Mouse (Mus musculus): ENCODE results near the gene Exoc4. TPM values are rescaled to one million over a fixed set of nuclear protein-coding genes. Genes with fewer than 3 reads are reported as not detected.

The Exoc4 gene
- polyA plus RNA-seq, 1 experiment from 2014 or later = 40.2 TPM

- no peaks in the 10 kb centered on the region for H3K9me3 ChIP-seq (ENCODE audit: control insufficient read depth, low read depth, low read length)
- no peaks in the 10 kb centered on the region for H3K36me3 ChIP-seq (ENCODE audit: control insufficient read depth, insufficient read depth, low read length)
- no peak for ATAC-seq (ENCODE audit: insufficient number of reproducible peaks, insufficient read depth, low FRiP score, low read depth)
- H3K4me3 ChIP-seq (ENCODE audit: low read depth, low read length) = no peak overlapping the region
- H3K9ac ChIP-seq (replicated peaks; ENCODE audit: low read depth, low read length) = no peak overlapping the region
- no peaks in the 10 kb centered on the region for H3K4me1 ChIP-seq (ENCODE audit: control insufficient read depth, insufficient read depth, low read length)
- no peak overlapping the region for H3K27ac ChIP-seq (ENCODE audit: low read length)
- 69% methylated on average over 5 of the region's 5 CpGs for WGBS
- no peak overlapping the region for H3K4me2 ChIP-seq (replicated peaks; ENCODE audit: low read depth, low read length)
- no peaks in the 10 kb centered on the region for H3K27me3 ChIP-seq (ENCODE audit: control insufficient read depth, insufficient read depth, low read length)
Measured at GRCm38 (mm10) chr6:33709340-33709739, 460.5 kb downstream of the Exoc4 start.

GRCm38 (mm10) chr6:33711742-33712141 lies 462.9 kb downstream of the Exoc4 start:
- Histone ChIP-seq H3K9ac (replicated peaks; ENCODE audit: low read depth, low read length) (no peak overlapping the region), H3K36me3 (ENCODE audit: control insufficient read depth, insufficient read depth, low read length) (no peaks in the 10 kb centered on the region), H3K27ac (ENCODE audit: low read length) (no peak overlapping the region), H3K4me1 (ENCODE audit: control insufficient read depth, insufficient read depth, low read length) (no peaks in the 10 kb centered on the region), H3K4me2 (replicated peaks; ENCODE audit: low read depth, low read length) (no peak overlapping the region), H3K9me3 (ENCODE audit: control insufficient read depth, low read depth, low read length) (no peaks in the 10 kb centered on the region), H3K4me3 (ENCODE audit: low read depth, low read length) (no peak overlapping the region), H3K27me3 (ENCODE audit: control insufficient read depth, insufficient read depth, low read length) (no peaks in the 10 kb centered on the region)
- ATAC-seq (ENCODE audit: insufficient number of reproducible peaks, insufficient read depth, low FRiP score, low read depth) = no peak
- WGBS = 79% methylated on average over 3 of the region's 3 CpGs

- no peak for ATAC-seq (ENCODE audit: insufficient number of reproducible peaks, insufficient read depth, low FRiP score, low read depth)
- Histone ChIP-seq H3K9me3 (ENCODE audit: control insufficient read depth, low read depth, low read length) (no peaks in the 10 kb centered on the region), H3K27ac (ENCODE audit: low read length) (no peak overlapping the region), H3K36me3 (ENCODE audit: control insufficient read depth, insufficient read depth, low read length) (no peaks in the 10 kb centered on the region), H3K4me3 (ENCODE audit: low read depth, low read length) (no peak overlapping the region), H3K4me1 (ENCODE audit: control insufficient read depth, insufficient read depth, low read length) (no peaks in the 10 kb centered on the region), H3K4me2 (replicated peaks; ENCODE audit: low read depth, low read length) (no peak overlapping the region), H3K9ac (replicated peaks; ENCODE audit: low read depth, low read length) (no peak overlapping the region), H3K27me3 (ENCODE audit: control insufficient read depth, insufficient read depth, low read length) (no peaks in the 10 kb centered on the region)
- WGBS = 85% methylated on average over 7 of the region's 7 CpGs
Measured at GRCm38 (mm10) chr6:33712540-33713118, 463.7 kb downstream of the Exoc4 start.

- no peak overlapping the region for H3K4me2 ChIP-seq (replicated peaks; ENCODE audit: low read depth, low read length)
- no peak overlapping the region for H3K27ac ChIP-seq (ENCODE audit: low read length)
- H3K27me3 ChIP-seq (ENCODE audit: control insufficient read depth, insufficient read depth, low read length) = no peaks in the 10 kb centered on the region
- H3K36me3 ChIP-seq (ENCODE audit: control insufficient read depth, insufficient read depth, low read length) = no peaks in the 10 kb centered on the region
- H3K9me3 ChIP-seq (ENCODE audit: control insufficient read depth, low read depth, low read length) = no peaks in the 10 kb centered on the region
- WGBS = 84% methylated on average over 6 of the region's 6 CpGs
- no peak for ATAC-seq (ENCODE audit: insufficient number of reproducible peaks, insufficient read depth, low FRiP score, low read depth)
- H3K4me3 ChIP-seq (ENCODE audit: low read depth, low read length) = no peak overlapping the region
- H3K4me1 ChIP-seq (ENCODE audit: control insufficient read depth, insufficient read depth, low read length) = no peaks in the 10 kb centered on the region
- no peak overlapping the region for H3K9ac ChIP-seq (replicated peaks; ENCODE audit: low read depth, low read length)
Measured at GRCm38 (mm10) chr6:33716254-33716965, 467.5 kb downstream of the Exoc4 start.

- no peaks in the 10 kb centered on the region for H3K27me3 ChIP-seq (ENCODE audit: control insufficient read depth, insufficient read depth, low read length)
Measured at GRCm38 (mm10) chr6:33721166-33721565, 472.3 kb downstream of the Exoc4 start.

GRCm38 (mm10) chr6:33722811-33723210 lies 473.9 kb downstream of the Exoc4 start:
- 90% methylated on average over 2 of the region's 2 CpGs for WGBS
- H3K4me2 ChIP-seq (replicated peaks; ENCODE audit: low read depth, low read length) = no peak overlapping the region
- no peak overlapping the region for H3K4me3 ChIP-seq (ENCODE audit: low read depth, low read length)
- H3K27ac ChIP-seq (ENCODE audit: low read length) = no peak overlapping the region
- no peak for ATAC-seq (ENCODE audit: insufficient number of reproducible peaks, insufficient read depth, low FRiP score, low read depth)
- H3K27me3 ChIP-seq (ENCODE audit: control insufficient read depth, insufficient read depth, low read length) = no peaks in the 10 kb centered on the region
- H3K36me3 ChIP-seq (ENCODE audit: control insufficient read depth, insufficient read depth, low read length) = no peaks in the 10 kb centered on the region
- no peaks in the 10 kb centered on the region for H3K9me3 ChIP-seq (ENCODE audit: control insufficient read depth, low read depth, low read length)
- no peaks in the 10 kb centered on the region for H3K4me1 ChIP-seq (ENCODE audit: control insufficient read depth, insufficient read depth, low read length)
- H3K9ac ChIP-seq (replicated peaks; ENCODE audit: low read depth, low read length) = no peak overlapping the region

More at GRCm38 (mm10) chr6:33721166-33721565, 472.3 kb downstream of the Exoc4 start:
- Histone ChIP-seq H3K4me1 (ENCODE audit: control insufficient read depth, insufficient read depth, low read length) (no peaks in the 10 kb centered on the region), H3K4me2 (replicated peaks; ENCODE audit: low read depth, low read length) (no peak overlapping the region), H3K4me3 (ENCODE audit: low read depth, low read length) (no peak overlapping the region), H3K9ac (replicated peaks; ENCODE audit: low read depth, low read length) (no peak overlapping the region), H3K9me3 (ENCODE audit: control insufficient read depth, low read depth, low read length) (no peaks in the 10 kb centered on the region), H3K27ac (ENCODE audit: low read length) (no peak overlapping the region), H3K36me3 (ENCODE audit: control insufficient read depth, insufficient read depth, low read length) (no peaks in the 10 kb centered on the region)
- no peak for ATAC-seq (ENCODE audit: insufficient number of reproducible peaks, insufficient read depth, low FRiP score, low read depth)
- 40% methylated on average over 4 of the region's 4 CpGs for WGBS

- no peak overlapping the region for H3K4me3 ChIP-seq (ENCODE audit: low read depth, low read length)
- H3K4me1 ChIP-seq (ENCODE audit: control insufficient read depth, insufficient read depth, low read length) = no peaks in the 10 kb centered on the region
- no peaks in the 10 kb centered on the region for H3K36me3 ChIP-seq (ENCODE audit: control insufficient read depth, insufficient read depth, low read length)
- H3K27ac ChIP-seq (ENCODE audit: low read length) = no peak overlapping the region
- WGBS = 72% methylated on average over 3 of the region's 3 CpGs
- H3K9me3 ChIP-seq (ENCODE audit: control insufficient read depth, low read depth, low read length) = no peaks in the 10 kb centered on the region
- no peak overlapping the region for H3K4me2 ChIP-seq (replicated peaks; ENCODE audit: low read depth, low read length)
- no peak for ATAC-seq (ENCODE audit: insufficient number of reproducible peaks, insufficient read depth, low FRiP score, low read depth)
- H3K27me3 ChIP-seq (ENCODE audit: control insufficient read depth, insufficient read depth, low read length) = no peaks in the 10 kb centered on the region
- H3K9ac ChIP-seq (replicated peaks; ENCODE audit: low read depth, low read length) = no peak overlapping the region
Measured at GRCm38 (mm10) chr6:33724596-33724995, 475.7 kb downstream of the Exoc4 start.

- Histone ChIP-seq H3K4me1 (ENCODE audit: control insufficient read depth, insufficient read depth, low read length) (no peaks in the 10 kb centered on the region), H3K27ac (ENCODE audit: low read length) (no peak overlapping the region), H3K4me3 (ENCODE audit: low read depth, low read length) (no peak overlapping the region), H3K4me2 (replicated peaks; ENCODE audit: low read depth, low read length) (no peak overlapping the region), H3K9ac (replicated peaks; ENCODE audit: low read depth, low read length) (no peak overlapping the region), H3K27me3 (ENCODE audit: control insufficient read depth, insufficient read depth, low read length) (no peaks in the 10 kb centered on the region), H3K36me3 (ENCODE audit: control insufficient read depth, insufficient read depth, low read length) (no peaks in the 10 kb centered on the region), H3K9me3 (ENCODE audit: control insufficient read depth, low read depth, low read length) (no peaks in the 10 kb centered on the region)
- 67% methylated on average over 1 of the region's 1 CpGs for WGBS
- no peak for ATAC-seq (ENCODE audit: insufficient number of reproducible peaks, insufficient read depth, low FRiP score, low read depth)
Measured at GRCm38 (mm10) chr6:33727271-33727670, 478.4 kb downstream of the Exoc4 start.

GRCm38 (mm10) chr6:33732214-33732613 lies 483.3 kb downstream of the Exoc4 start:
- Histone ChIP-seq H3K36me3 (ENCODE audit: control insufficient read depth, insufficient read depth, low read length) (no peaks in the 10 kb centered on the region), H3K27ac (ENCODE audit: low read length) (no peak overlapping the region), H3K4me3 (ENCODE audit: low read depth, low read length) (no peak overlapping the region), H3K9me3 (ENCODE audit: control insufficient read depth, low read depth, low read length) (no peaks in the 10 kb centered on the region), H3K9ac (replicated peaks; ENCODE audit: low read depth, low read length) (no peak overlapping the region), H3K27me3 (ENCODE audit: control insufficient read depth, insufficient read depth, low read length) (no peaks in the 10 kb centered on the region), H3K4me1 (ENCODE audit: control insufficient read depth, insufficient read depth, low read length) (no peaks in the 10 kb centered on the region), H3K4me2 (replicated peaks; ENCODE audit: low read depth, low read length) (no peak overlapping the region)
- ATAC-seq (ENCODE audit: insufficient number of reproducible peaks, insufficient read depth, low FRiP score, low read depth) = no peak
- WGBS = 71% methylated on average over 2 of the region's 2 CpGs
